Mouse (Mus musculus) neutrophil, adult 5-6 weeks (primary cell): ENCODE results near the gene Actn3. TPM values are rescaled to one million over a fixed set of nuclear protein-coding genes. Genes with fewer than 3 reads are reported as not detected.
"Not testable (repeated sequence)": the region's sequence is repeated elsewhere in the genome, so short reads cannot be mapped to it uniquely, and the experiment has no call there.

Source experiments
- ATAC-seq: fragments of 151-379, 151-347 bp; 2 replicates; pipeline ENCODE4 v1.8.0; 2017; ENCODE audit warnings: mild to moderate bottlenecking, moderate TSS enrichment; ENCODE audit not compliant: insufficient number of reproducible peaks, poor library complexity, low FRiP score, severe bottlenecking; ENCODE audit errors: extremely low read depth
- total RNA-seq: library from RNA; stranded (forward); fragments of 200-1000 nt; gene quantifications from 2 replicates; pipeline ENCODE4 v1.2.3, GENCODE M21; 2017

Actn3 gene
- total RNA-seq, 1 experiment from 2014 or later, result not detected

DNA sequence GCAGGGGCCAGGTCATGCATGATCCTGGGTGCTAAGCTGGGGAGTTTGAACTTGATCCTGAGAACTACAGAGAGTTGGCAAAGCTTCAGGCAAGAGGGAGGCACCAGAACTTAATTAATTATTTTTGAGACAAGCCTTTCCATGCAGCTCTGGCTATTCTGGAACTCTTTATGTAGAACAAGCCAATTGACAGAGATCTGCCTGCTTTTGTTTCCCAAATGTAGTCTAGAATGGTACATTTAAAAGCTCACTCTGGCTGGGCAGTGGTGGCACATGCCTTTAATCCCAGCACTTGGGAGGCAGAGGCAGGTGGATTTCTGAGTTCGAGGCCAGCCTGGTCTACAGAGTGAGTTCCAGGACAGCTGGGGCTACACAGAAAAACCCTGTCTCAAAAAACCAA lies 3.1 kb downstream of the Actn3 start:
- ATAC-seq, result not testable (repeated sequence)

DNA sequence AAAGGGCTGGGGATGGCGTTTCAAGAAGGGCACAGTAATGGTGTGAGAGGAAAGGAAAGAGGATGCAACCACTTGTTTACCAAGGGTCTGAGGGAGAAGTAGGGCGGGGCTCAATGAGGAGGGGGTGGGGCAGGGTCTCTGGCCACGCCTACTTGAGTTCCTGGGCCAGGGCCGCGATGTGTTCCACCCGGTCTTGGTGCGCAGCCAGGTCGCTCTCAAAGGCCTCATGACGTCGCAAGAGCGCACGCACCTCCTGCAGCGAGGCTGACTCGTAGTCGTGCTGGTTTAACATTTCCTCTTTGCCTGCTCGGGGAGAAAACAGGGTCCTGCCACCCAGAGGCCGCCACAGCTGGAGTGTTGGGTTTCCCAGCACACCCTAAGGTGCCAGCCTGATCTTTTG lies 12.6 kb downstream of the Actn3 start:
- ATAC-seq, result no peak

DNA sequence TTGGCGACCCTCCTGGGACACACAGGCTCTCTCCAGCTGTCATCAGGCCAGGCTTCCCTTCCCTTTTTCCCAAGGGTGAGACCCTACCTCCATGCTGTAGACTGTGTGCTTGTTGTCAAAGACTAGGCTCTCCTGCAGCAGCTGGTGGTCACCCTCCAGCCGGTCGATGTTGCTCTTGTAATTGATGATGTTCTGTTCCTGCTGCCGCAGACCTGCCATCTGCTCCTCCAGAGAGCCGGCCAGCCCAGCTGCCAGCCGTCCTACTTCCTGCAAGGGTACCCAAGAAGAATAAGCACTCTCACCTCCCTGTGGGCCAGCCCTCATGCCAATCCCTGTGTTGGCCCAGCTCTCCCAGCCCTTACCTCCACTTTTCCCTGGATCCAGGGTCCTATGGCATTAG lies 14.7 kb downstream of the Actn3 start:
- no peak for ATAC-seq

DNA sequence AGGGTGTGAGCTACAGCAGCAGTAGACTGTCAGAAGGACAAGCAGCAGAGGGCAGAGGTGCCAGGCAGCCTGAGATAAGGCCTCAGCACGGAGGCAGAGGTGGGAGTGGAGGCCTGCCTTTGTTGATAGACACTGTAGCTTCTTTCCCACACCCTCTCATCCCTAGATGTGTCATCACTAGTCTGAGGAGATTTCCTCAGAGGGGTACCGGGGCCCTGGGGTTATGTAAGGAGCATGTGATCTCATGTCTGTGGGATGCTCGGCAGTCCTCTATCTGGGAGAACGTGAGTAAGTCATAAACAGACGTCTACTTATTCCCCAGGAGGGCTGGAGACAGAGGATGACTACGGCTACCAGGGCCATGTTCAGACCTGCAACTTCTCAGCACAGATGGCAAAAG lies 18.6 kb downstream of the Actn3 start:
- no peak for ATAC-seq

DNA sequence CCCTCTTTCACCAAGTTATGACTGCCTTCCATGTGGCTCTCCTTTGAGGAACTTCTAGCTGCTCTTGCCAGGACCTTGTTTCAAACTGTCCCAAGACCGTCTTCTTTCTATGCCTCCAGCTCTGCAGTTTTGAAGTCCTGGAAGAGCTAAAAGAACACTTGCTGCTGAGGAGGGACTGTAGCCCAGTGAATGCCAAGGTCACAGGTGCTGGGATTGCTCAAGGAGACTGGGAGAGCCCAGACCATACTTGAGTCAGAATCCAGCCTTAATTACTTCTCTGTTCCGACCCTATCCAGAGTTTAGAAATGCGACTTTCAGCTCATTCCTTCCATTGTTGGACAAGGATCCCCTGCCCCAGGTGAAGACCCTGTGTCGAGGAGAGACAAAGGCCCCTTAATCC lies 21.8 kb downstream of the Actn3 start:
- no peak for ATAC-seq

DNA sequence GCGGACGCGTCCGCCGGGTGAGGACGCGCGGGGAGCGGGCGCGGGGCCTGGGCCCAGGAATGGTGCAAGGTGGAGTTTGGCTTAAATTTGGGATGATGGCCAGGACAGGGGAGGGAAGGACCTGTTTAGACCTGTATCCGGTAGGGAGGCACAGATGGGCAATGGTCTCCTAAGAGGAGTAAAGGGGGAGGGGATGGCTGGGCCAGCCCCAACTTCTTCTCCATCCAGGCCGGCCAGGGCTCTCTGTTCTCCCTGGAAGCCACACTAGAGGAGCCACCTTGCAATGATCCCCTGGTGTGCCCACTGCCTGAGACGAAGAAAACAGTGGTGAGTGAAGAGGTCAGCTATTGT lies 22.3 kb downstream of the Actn3 start:
- ATAC-seq, result no peak

DNA sequence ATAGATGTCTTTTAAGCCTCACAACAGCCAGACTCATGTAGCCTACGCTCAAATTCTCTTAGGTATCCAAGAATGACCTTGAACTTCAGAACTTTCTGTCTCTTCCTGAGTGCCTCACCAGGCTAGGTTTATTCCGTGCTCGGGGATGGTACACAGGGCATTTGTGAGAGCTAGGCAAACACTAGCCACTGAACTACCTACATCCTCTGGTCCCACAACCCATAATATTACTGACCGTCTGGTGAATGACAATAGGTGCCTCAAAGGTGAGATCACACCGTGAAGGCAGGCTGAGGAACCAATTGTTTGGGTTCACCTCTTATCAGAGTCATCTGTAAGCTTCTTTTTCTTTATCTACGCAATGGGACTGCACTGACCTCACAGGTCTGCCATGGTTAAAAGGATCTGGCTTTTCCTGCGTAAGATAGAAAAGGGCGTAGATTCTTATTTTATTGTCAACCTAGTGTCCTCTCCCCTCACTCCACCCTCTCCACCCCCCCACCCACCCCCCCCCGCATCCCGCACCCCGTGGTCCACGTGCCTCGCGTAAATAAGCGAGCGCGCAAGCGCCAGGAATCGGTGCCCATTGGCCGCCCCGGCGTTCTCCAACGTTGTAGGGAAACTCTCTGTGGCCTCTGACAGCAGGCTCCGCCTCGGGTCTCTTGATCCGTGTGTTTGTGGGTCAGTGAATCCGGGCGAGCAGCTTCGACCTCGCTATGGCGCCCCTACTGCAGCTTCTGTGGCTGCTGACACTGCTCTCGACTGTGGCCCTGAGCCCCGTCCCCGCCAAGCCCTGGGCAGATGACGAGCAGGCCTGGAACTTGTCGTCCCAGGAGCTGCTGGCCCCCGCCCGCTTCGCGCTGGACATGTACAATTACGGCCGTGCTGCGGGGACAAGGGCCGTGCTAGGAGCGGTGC lies 22.9 kb downstream of the Actn3 start, which contains the start of gene Ctsf:
Gene Ctsf (plus strand): TSS at position 579 of the 918 bp plus-strand sequence.
- ATAC-seq, result no peak

DNA sequence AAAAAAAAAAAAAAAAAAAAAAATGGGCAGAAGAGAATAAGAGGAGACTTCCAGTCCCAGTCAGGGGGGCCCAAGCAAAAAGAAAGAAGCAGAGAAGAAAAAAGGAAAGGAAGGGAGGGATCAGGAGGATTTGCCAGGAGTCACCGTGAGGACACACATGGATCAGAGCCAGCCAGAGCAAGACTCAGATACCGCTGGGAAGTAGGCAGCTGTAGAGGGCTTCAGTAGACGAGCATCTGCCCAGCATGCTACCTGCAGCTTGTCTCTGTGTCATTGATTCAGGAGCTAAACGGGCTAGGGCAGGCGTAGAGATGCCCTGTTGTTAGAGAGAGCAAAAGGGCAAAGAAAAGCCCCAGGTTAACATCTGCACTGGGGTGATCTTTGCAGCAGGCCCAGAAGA lies 27.4 kb downstream of the Actn3 start:
- no peak for ATAC-seq

DNA sequence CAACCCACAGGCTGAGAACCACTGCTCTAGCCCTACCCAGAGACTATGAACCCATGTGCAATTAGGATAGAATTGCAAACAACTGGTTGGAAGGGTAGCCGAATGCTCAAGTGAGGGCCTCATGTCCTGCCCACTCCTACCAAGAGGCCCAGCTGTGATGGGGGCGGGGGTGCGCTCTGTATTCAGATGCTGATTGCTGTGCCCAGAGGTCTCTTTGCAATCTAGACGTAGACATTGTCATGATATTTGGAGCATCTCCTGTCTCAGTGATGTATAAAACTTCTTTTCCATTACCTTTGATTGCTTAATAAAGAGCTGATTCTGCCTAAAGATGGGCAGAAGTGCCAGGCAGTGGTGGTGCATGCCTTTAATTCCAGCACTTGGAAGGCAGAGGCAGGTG lies 27.9 kb downstream of the Actn3 start:
- no peak for ATAC-seq

DNA sequence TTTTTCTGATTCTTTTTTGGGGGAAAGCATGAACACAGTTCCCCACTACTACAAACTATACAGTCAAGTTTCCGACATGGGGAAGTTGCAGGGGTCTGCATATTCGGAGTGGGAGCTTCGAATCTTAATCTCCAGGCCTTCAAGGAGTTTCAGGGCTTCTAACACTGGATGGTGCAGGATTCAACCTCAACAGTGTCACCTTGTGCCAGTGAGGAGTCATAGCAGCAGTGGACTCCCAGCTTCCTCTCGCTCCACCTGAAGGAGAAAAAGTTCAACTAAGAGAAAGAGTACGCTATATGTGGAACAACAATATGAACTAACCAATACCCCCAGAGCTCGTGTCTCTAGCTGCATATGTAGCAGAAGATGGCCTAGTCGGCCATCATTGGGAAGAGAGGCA lies 30.2 kb downstream of the Actn3 start:
- no peak for ATAC-seq

DNA sequence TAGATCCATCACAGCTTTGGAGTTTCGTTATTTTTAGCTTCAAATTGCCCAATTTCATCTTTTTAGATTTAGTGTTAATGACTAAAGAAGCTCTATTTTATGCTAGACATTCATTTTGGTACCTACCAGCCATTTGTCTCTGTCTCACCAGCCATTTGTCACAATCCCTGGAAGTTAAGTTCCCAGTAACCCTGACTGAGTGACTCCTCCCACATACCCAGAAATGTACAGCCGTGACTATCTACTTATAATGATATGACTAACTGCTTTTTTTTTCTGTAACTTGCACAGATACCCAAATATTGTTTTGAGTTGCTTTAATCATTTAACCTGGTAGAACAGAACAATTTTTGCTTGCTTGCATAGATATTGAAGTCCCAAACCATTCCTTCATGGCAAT lies 31.9 kb downstream of the Actn3 start:
- ATAC-seq, result no peak

DNA sequence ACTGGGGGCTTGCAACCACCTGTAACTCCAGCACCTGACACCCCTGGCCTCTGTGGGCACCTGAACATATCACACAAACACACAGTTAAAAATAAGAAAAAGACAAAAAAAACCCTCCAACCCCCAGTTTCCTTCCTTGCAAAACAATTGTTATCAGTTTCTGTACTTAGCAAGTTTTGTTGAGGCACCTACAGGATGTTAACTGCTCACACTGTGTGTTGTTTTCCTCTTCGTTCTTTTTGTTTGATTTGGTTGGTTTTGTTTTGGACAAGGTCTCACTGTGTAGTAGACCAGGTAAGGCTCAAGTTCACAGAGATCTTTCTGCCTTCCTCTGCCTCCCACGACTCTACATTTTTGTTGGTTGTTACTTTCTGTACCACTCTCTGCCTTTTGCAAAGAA lies 35.1 kb downstream of the Actn3 start:
- ATAC-seq, result no peak

DNA sequence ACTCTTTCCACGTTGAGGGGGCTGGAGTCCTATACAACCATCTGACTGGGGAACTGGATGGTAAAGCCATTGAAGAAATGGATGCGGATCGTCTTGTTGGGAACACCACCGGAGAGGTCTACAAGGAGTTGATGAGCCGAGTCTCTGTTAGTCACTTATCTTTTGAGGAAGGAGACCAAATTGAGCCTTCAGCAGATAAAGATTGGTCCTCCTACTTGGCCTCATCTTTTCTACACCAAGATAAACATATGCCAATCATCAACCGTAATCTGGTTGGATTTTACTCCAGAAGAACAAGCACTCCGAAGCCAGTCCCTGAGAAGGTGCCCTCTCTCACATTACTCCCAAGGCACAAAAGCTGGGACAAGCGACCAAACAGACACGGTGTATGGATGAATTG lies 36.9 kb downstream of the Actn3 start:
- ATAC-seq, result no peak

DNA sequence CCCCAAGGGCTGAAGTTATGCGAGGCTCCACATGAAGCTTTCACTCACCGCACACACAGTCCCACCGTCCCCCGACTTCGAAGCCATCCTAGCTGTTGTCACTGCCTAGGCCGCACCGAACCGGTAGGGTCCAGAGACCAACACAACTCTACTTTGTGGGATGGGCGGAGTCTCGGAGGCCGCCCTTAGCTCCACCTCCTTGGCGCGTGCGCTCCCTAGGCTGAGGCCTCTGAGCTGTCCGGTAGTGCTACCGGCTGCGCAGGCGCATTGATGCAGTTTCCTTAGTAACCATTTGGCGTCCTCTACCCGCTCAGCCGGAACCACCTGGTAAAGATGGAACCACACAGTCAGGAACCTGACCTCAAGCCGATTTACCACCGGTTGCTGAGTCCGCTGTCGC lies 38.6 kb downstream of the Actn3 start, which contains the start of the genes Ccs and Ccdc87:
Gene Ccs (minus strand): TSS at position 184 of the 400 bp plus-strand sequence.
Gene Ccdc87 (plus strand): TSS at position 218 of the 400 bp plus-strand sequence.
- ATAC-seq, result peak; percentile 95

DNA sequence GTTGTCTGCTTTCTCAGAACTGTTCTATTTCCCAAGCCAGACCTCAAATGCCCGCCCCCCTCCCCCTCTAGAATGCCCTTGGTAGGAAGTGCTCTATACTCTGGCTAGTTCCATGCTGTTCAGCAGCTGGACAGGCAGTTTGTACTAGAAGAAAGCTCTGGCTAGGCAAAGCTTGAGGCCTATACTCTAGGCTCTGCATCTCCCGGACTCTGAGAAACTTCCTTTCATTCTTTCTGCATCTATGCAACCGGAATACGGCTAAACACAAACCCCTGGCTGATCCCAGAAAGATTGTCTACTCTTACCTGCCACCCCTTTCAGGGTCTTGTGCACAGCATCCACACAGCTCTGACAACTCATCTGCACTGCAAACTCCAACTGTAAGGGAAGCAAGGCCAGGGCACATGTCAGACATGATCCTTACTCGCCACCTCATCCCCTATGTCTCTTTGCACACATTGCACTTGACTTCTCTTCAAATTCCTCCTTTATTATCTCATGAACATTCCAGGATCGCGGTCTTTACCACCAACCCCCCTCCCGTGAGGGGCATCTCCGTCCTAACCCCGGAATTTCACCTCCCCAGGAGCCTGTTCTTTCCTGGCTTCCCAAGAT lies 39.1 kb downstream of the Actn3 start:
- ATAC-seq, result no peak

DNA sequence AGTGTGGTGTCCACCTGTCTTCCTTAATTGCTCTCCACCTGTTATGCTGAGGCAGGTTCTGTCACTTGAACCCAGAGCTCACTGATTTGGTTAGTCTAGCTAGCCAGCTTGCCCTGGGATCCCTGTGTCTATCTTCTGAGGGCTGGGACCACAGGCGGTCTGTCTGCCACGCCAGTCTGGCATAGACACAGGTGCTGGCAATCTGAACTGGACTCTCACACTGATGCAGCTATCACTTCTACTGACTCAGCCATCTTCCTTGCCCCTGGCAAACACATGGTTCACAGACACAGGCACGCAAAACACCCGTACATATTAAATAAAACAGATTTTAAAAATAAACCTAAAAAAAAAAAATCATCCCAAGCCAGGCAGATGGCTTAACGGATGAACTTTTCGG lies 40.7 kb downstream of the Actn3 start:
- no peak for ATAC-seq

DNA sequence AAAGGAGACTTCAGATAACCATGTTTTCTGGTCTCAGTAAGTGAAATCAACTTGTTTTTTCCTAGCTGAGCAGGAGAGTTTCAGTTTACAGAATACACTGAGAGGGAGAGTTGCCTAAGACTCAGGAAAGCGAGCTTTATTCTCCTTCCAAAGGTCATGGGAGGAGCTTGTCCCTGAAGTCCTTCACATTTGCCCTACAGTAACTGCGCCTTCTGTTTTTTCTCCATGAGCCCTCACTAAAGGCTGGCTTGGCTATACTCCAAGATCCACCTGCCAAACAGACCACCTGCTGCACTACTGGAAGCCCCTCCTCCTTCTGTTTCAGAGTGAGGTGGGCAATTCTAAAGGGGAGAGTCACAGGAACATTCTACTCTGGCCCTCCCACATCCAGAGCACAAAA lies 41.6 kb downstream of the Actn3 start:
- ATAC-seq, result no peak

DNA sequence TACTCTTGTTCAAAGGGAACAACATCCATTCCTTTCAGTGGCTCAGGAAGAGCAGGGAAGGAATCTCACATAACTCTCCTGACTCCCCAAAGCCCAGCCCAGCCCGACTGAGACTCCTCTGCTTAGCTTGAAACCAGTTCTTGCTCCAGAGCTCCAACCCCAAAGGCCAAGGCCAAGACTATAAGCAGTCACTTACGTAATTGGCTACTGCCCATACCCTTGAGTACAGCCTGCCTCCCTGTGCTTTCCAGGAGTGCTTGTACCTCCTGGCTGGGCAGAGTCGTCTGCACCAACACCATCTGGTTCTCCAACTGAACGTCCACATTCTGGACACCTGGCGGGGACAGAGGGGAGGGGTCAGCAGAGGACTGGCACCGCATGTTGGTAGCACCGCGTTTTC lies 43.7 kb downstream of the Actn3 start:
- no peak for ATAC-seq

DNA sequence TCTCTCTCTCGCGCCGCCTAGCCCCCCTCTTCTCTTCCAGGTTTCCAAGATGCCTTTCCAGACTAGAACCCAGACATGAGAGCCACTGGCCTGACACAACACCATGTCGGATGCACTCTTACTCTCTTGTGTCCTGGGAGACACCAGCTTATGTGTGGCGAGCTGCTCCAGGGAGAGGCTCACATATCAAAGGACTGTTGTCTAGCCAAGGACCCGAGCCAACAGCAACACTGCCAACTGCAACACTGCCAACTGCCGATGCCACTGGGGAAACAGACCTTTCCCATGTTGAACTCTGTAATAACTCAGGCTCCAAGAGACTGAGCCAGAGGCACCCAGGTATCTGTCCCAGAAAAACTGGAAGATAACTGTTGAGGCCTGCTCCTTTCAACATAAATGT lies 48.6 kb downstream of the Actn3 start:
- no peak for ATAC-seq

DNA sequence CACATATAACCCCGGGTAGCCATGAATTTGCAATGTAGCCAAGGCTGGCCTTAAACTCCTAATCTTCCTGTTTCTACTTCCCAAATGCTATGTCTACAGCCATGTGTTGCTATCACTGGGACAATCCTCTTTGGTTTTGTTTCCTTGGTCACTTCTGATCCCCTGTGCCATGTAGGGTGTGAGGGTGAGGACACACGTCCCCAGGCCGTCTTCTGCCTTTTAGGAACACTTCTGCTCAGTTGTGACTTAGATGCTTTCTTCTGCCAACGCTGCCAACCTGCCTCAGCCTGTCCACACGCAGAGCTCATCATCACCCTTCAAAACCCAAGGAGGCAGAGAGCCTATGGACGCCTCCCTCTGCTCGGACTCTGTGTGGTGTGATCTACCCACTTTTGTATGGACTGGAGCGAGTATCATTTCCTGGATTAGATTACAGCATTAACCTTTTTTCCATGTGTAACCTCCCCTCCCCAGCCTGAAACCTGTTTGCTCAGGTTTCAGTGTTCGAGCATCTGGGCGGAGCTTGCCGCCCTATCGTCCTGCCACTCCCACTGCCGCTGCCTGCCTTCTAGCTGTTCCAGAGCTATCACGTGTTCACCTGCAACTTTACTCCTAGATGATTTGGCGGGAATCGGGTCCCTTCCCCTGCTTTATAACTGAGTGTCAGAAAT lies 49.1 kb downstream of the Actn3 start:
- no peak for ATAC-seq
